Mouse (Mus musculus) bone marrow, adult 2 months (tissue): ENCODE measurements around the gene Klf8.

Experiments
- CTCF ChIP-seq: fragments of 200-500 bp; IDR thresholded peaks from 2 replicates; pipeline ENCODE4 v1.5.1; 2011; ENCODE audit warnings: low read length, control low read depth; ENCODE audit not compliant: control insufficient read depth, insufficient read depth
- POLR2A ChIP-seq: fragments of 200-500 bp; IDR thresholded peaks from 2 replicates; pipeline ENCODE4 v1.6.1; 2011; ENCODE audit warnings: low read depth, mild to moderate bottlenecking, control low read depth, low read length, borderline replicate concordance; ENCODE audit not compliant: control insufficient read depth

DNA sequence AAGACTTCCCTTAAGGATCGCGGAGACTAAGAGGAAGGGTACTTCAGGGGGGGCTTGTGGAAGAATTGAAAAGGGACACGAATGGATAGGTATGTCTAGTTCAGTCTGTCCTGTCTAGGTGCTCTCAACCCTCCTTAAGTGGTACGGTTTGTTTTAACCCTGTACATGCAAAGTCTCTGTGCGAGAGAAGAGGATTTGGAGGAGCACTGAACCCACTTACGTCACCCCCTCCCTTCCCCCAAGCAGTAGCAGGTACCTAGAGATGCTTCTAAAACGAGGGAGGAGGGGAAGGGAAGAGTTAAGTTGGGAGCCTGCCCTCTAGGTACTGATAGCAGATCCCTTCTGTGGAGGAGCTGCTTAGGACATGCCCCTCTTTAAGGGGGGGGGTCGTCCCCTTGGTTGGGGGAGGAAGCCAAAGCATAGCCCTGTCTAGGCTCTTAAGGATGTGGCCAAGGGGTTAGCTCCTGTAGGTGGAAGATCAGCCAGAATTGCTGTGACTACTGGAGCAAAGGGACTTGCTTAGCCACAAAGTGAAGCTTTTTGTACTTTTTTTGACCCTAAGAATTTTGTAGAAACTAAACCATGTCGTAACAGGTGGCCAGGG lies 123.5 kb downstream of the Klf8 start:
- TF ChIP-seq POLR2A (no peak), CTCF (no peak)
